Mouse (Mus musculus): ENCODE results near the gene Tmem183a. TPM values are rescaled to one million over a fixed set of nuclear protein-coding genes. Genes with fewer than 3 reads are reported as not detected.

Tmem183a gene
- polyA plus RNA-seq, 1 experiment: 13.0 TPM

GRCm38 (mm10) chr1:134336958-134337710 is 24.6 kb downstream of the Tmem183a start:
- Histone ChIP-seq H3K9me3 (peaks cover 4% of the 10 kb centered on the region), H3K27me3 (replicated peaks) (peaks cover 11% of the 10 kb centered on the region), H3K4me1 (peaks cover 58% of the 10 kb centered on the region), H3K4me3 (replicated peaks) (no peak overlapping the region), H3K36me3 (replicated peaks; ENCODE audit: low read length) (no peaks in the 10 kb centered on the region)
- TF ChIP-seq GATA1 (IDR thresholded peaks at IDR 0.05; ENCODE audit: borderline replicate concordance, low read length): no peak
- TF ChIP-seq FLI1 (IDR thresholded peaks at IDR 0.05; ENCODE audit: low read length): no peak

- Histone ChIP-seq H3K4me3 (replicated peaks) (no peak overlapping the region), H3K9me3 (peaks cover 4% of the 10 kb centered on the region), H3K27me3 (replicated peaks) (peaks cover 7% of the 10 kb centered on the region), H3K36me3 (replicated peaks; ENCODE audit: low read length) (no peaks in the 10 kb centered on the region), H3K4me1 (peaks cover 61% of the 10 kb centered on the region)
- TF ChIP-seq GATA1 (IDR thresholded peaks at IDR 0.05; ENCODE audit: borderline replicate concordance, low read length) (no peak), FLI1 (IDR thresholded peaks at IDR 0.05; ENCODE audit: low read length) (no peak)
Observed at GRCm38 (mm10) chr1:134335924-134336810, 25.6 kb downstream of the Tmem183a start.

- no peak for TF ChIP-seq GATA1 (IDR thresholded peaks at IDR 0.05; ENCODE audit: borderline replicate concordance, low read length)
- TF ChIP-seq FLI1 (IDR thresholded peaks at IDR 0.05; ENCODE audit: low read length): no peak
- H3K36me3 ChIP-seq (replicated peaks; ENCODE audit: low read length): no peaks in the 10 kb centered on the region
- H3K4me3 ChIP-seq (replicated peaks): no peak overlapping the region
- peaks cover 61% of the 10 kb centered on the region for H3K4me1 ChIP-seq
- peaks cover 4% of the 10 kb centered on the region for H3K9me3 ChIP-seq
- H3K27me3 ChIP-seq (replicated peaks): peaks cover 11% of the 10 kb centered on the region
Observed at GRCm38 (mm10) chr1:134335211-134335923, 26.4 kb downstream of the Tmem183a start.

- Histone ChIP-seq H3K4me1 (peaks cover 66% of the 10 kb centered on the region), H3K27me3 (replicated peaks) (peaks cover 21% of the 10 kb centered on the region), H3K4me3 (replicated peaks) (peak overlapping the region; percentile 62), H3K36me3 (replicated peaks; ENCODE audit: low read length) (no peaks in the 10 kb centered on the region), H3K9me3 (no peaks in the 10 kb centered on the region)
- TF ChIP-seq GATA1 (IDR thresholded peaks at IDR 0.05; ENCODE audit: borderline replicate concordance, low read length): no peak
- no peak for TF ChIP-seq FLI1 (IDR thresholded peaks at IDR 0.05; ENCODE audit: low read length)
Observed at GRCm38 (mm10) chr1:134334111-134334827, 27.5 kb downstream of the Tmem183a start.

GRCm38 (mm10) chr1:134333371-134334110 is 28.2 kb downstream of the Tmem183a start:
- H3K4me1 ChIP-seq: peaks cover 66% of the 10 kb centered on the region
- no peaks in the 10 kb centered on the region for H3K36me3 ChIP-seq (replicated peaks; ENCODE audit: low read length)
- H3K9me3 ChIP-seq: no peaks in the 10 kb centered on the region
- TF ChIP-seq GATA1 (IDR thresholded peaks at IDR 0.05; ENCODE audit: borderline replicate concordance, low read length) (no peak), FLI1 (IDR thresholded peaks at IDR 0.05; ENCODE audit: low read length) (no peak)
- peaks cover 28% of the 10 kb centered on the region for H3K27me3 ChIP-seq (replicated peaks)
- H3K4me3 ChIP-seq (replicated peaks): no peak overlapping the region

- Histone ChIP-seq H3K4me3 (replicated peaks) (peak within 1 kb of the TSS; percentile 34), H3K27me3 (replicated peaks) (peaks cover 33% of the 10 kb centered on the region), H3K36me3 (replicated peaks; ENCODE audit: low read length) (no peaks in the 10 kb centered on the region), H3K9me3 (no peaks in the 10 kb centered on the region), H3K4me1 (peaks cover 71% of the 10 kb centered on the region)
- TF ChIP-seq FLI1 (IDR thresholded peaks at IDR 0.05; ENCODE audit: low read length) (no peak), GATA1 (IDR thresholded peaks at IDR 0.05; ENCODE audit: borderline replicate concordance, low read length) (no peak)
Observed at GRCm38 (mm10) chr1:134332770-134333271, 29.0 kb downstream of the Tmem183a start, which contains the start of gene Ppfia4. Gene Ppfia4, minus strand, starts transcription at chr1:134332928.

- H3K9me3 ChIP-seq: no peaks in the 10 kb centered on the region
- H3K4me3 ChIP-seq (replicated peaks): peak overlapping the region; percentile 34
- peaks cover 75% of the 10 kb centered on the region for H3K4me1 ChIP-seq
- TF ChIP-seq FLI1 (IDR thresholded peaks at IDR 0.05; ENCODE audit: low read length): no peak
- TF ChIP-seq GATA1 (IDR thresholded peaks at IDR 0.05; ENCODE audit: borderline replicate concordance, low read length): no peak
- peaks cover 35% of the 10 kb centered on the region for H3K27me3 ChIP-seq (replicated peaks)
- no peaks in the 10 kb centered on the region for H3K36me3 ChIP-seq (replicated peaks; ENCODE audit: low read length)
Observed at GRCm38 (mm10) chr1:134331879-134332635, 29.7 kb downstream of the Tmem183a start.

- TF ChIP-seq FLI1 (IDR thresholded peaks at IDR 0.05; ENCODE audit: low read length) (no peak), GATA1 (IDR thresholded peaks at IDR 0.05; ENCODE audit: borderline replicate concordance, low read length) (no peak)
- peaks cover 66% of the 10 kb centered on the region for H3K27me3 ChIP-seq (replicated peaks)
- no peaks in the 10 kb centered on the region for H3K36me3 ChIP-seq (replicated peaks; ENCODE audit: low read length)
- H3K4me3 ChIP-seq (replicated peaks): no peak overlapping the region
- H3K4me1 ChIP-seq: peaks cover 32% of the 10 kb centered on the region
- no peaks in the 10 kb centered on the region for H3K9me3 ChIP-seq
Observed at GRCm38 (mm10) chr1:134326841-134327346, 34.9 kb downstream of the Tmem183a start.

Measured in megakaryocyte, embryonic 14.5 days (primary cell).